Mouse (Mus musculus) spleen, adult 2 months (tissue): Measurements from ENCODE around the gene Rab14.

Experiments
- CTCF ChIP-seq: fragments of 200-500 bp; IDR thresholded peaks from 2 replicates; pipeline ENCODE4 v1.5.1; 2011; ENCODE audit warnings: mild to moderate bottlenecking, inconsistent platforms; ENCODE audit not compliant: insufficient read depth, insufficient read length, insufficient replicate concordance; ENCODE audit errors: extremely low read depth
- POLR2A ChIP-seq: fragments of 200-500 bp; IDR thresholded peaks from 2 replicates; pipeline ENCODE4 v1.6.1; 2011; ENCODE audit warnings: low read depth, low read length, inconsistent platforms

- TF ChIP-seq CTCF (no peak), POLR2A (no peak)
Observed at GRCm38 (mm10) chr2:35232595-35233445, 31.9 kb upstream of the Rab14 start.
